Mouse (Mus musculus) B cell, adult 2 months (primary cell): ENCODE results near the gene Uts2b.

Experiments used
- DNase-seq, 2 experiments: peaks; one replicate each; pipeline ENCODE4 v3.0.0; 2022

The Uts2b gene

GRCm38 (mm10) chr16:27370191-27370590, at the start of gene Uts2b:
Uts2b (minus strand) TSS chr16:27370239.
- no peak for DNase-seq

- no peak for DNase-seq
Observed at GRCm38 (mm10) chr16:27417632-27418031, 47.6 kb upstream of the Uts2b start.

GRCm38 (mm10) chr16:27416937-27417584, 47.0 kb upstream of the Uts2b start:
- DNase-seq: no peak

GRCm38 (mm10) chr16:27404107-27404506, 34.1 kb upstream of the Uts2b start:
- no peak for DNase-seq

GRCm38 (mm10) chr16:27401579-27401978, 31.5 kb upstream of the Uts2b start:
- no peak for DNase-seq

- DNase-seq: no peak
Observed at GRCm38 (mm10) chr16:27399719-27400253, 29.7 kb upstream of the Uts2b start.

- DNase-seq: peak in 1 of 2 experiments; percentile 16
Observed at GRCm38 (mm10) chr16:27399026-27399718, 29.1 kb upstream of the Uts2b start.

- DNase-seq: no peak
Observed at GRCm38 (mm10) chr16:27396951-27397350, 26.9 kb upstream of the Uts2b start.

GRCm38 (mm10) chr16:27395251-27396037, 25.4 kb upstream of the Uts2b start:
- no peak for DNase-seq

GRCm38 (mm10) chr16:27391845-27392244, 21.8 kb upstream of the Uts2b start:
- no peak for DNase-seq

- DNase-seq: no peak
Observed at GRCm38 (mm10) chr16:27390306-27390705, 20.3 kb upstream of the Uts2b start.

GRCm38 (mm10) chr16:27389534-27390282, 19.7 kb upstream of the Uts2b start:
- DNase-seq: peak; percentile 11 to 20

GRCm38 (mm10) chr16:27388761-27389451, 18.9 kb upstream of the Uts2b start, which contains the start of gene Ccdc50:
Ccdc50 (plus strand) TSS chr16:27388869.
- DNase-seq: peak; percentile 69 to 75

GRCm38 (mm10) chr16:27387634-27388611, 17.9 kb upstream of the Uts2b start:
- DNase-seq: peak; percentile 67 to 75

- DNase-seq: peak in 1 of 2 experiments; percentile 29
Observed at GRCm38 (mm10) chr16:27386850-27387407, 16.9 kb upstream of the Uts2b start.

GRCm38 (mm10) chr16:27385649-27386048, 15.6 kb upstream of the Uts2b start:
- no peak for DNase-seq

- no peak for DNase-seq
Observed at GRCm38 (mm10) chr16:27384893-27385603, 15.0 kb upstream of the Uts2b start.

- DNase-seq: no peak
Observed at GRCm38 (mm10) chr16:27382217-27382616, 12.2 kb upstream of the Uts2b start.

- DNase-seq: no peak
Observed at GRCm38 (mm10) chr16:27376556-27376955, 6.5 kb upstream of the Uts2b start.

- DNase-seq: no peak
Observed at GRCm38 (mm10) chr16:27375318-27375717, 5.3 kb upstream of the Uts2b start.
